ENCODE assay signal across 11 mouse cellular contexts in genomic region chr15:10747638-10748037, GRCm38 (mm10). TPM values are rescaled to one million over a fixed set of nuclear protein-coding genes. Genes with fewer than 3 reads are reported as not detected.
DNase-seq lines count a peak whose midpoint lies in the region; ATAC-seq and TF ChIP-seq lines count a peak whose summit lies in the region.
"Had no signal": no experiment of that assay in that cellular context is flagged by ENCODE, and none has a peak within 500 bp of the region (broad histone marks: within the 10 kb centered on the region; RNA-seq: fewer than 3 reads in every experiment).

No protein-coding gene starts in this region.

- no peaks in the 10 kb centered on the region for H3K9me3 ChIP-seq in neural tube, embryonic 11.5 days (ENCODE audit: control insufficient read depth, low read length)
- no peaks in the 10 kb centered on the region for H3K9me3 ChIP-seq in hindbrain, embryonic 15.5 days
- H3K9me3 ChIP-seq in stomach, postnatal 0 days (ENCODE audit: control insufficient read depth, low read length): no peaks in the 10 kb centered on the region

- peak overlapping the region; percentile 84 for H3K27ac ChIP-seq in neural tube, embryonic 11.5 days (ENCODE audit: low read depth, low read length)
- H3K27ac ChIP-seq in hindbrain, embryonic 15.5 days (replicated peaks): peak overlapping the region; percentile 55; the same call in 1 of the 2 replicates
- no peak overlapping the region for H3K27ac ChIP-seq in stomach, postnatal 0 days (replicated peaks)

- no peak for TF ChIP-seq EP300 in stomach, postnatal 0 days (optimal IDR thresholded peaks at IDR 0.05)

- DNase-seq in CD4-positive, CD25-positive, alpha-beta regulatory T cell, adult 2 months (ENCODE audit: low read depth, low spot score): peak; percentile 3
- DNase-seq in neural tube, embryonic 11.5 days (ENCODE audit: low spot score): no peak
- DNase-seq in neural tube, embryonic 10.5 days (ENCODE audit: extremely low spot score, low spot score): no peak
- peak; percentile 13 to 28 for DNase-seq in right cerebral cortex, postnatal 36 days (ENCODE audit: low spot score in 2 of 2)
- DNase-seq in stomach, postnatal 0 days (ENCODE audit: low spot score): no peak
- no peak for DNase-seq in adrenal gland, postnatal 36 days
- DNase-seq: kidney, adult 2 months had no signal

- H3K9ac ChIP-seq in neural tube, embryonic 11.5 days (ENCODE audit: low read length): no peak overlapping the region
- H3K9ac ChIP-seq in hindbrain, embryonic 15.5 days: no peak overlapping the region
- no peak overlapping the region for H3K9ac ChIP-seq in stomach, postnatal 0 days (ENCODE audit: low read length)

- H3K27me3 ChIP-seq in neural tube, embryonic 11.5 days (ENCODE audit: control insufficient read depth, insufficient read depth, low read length): no peaks in the 10 kb centered on the region
- H3K27me3 ChIP-seq in hindbrain, embryonic 15.5 days: no peaks in the 10 kb centered on the region
- H3K27me3 ChIP-seq in stomach, postnatal 0 days (ENCODE audit: control insufficient read depth, insufficient read depth, low read length): no peaks in the 10 kb centered on the region

- TF ChIP-seq CTCF in stomach, postnatal 0 days (IDR thresholded peaks at IDR 0.05; ENCODE audit: low read depth): no peak

- peaks cover 19% of the 10 kb centered on the region for H3K4me1 ChIP-seq in neural tube, embryonic 11.5 days (ENCODE audit: control insufficient read depth, insufficient read depth, low read length)
- H3K4me1 ChIP-seq in hindbrain, embryonic 15.5 days (replicated peaks): peaks cover 13% of the 10 kb centered on the region
- H3K4me1 ChIP-seq in stomach, postnatal 0 days (replicated peaks; ENCODE audit: control insufficient read depth, insufficient read depth): no peaks in the 10 kb centered on the region

- H3K36me3 ChIP-seq in neural tube, embryonic 11.5 days (ENCODE audit: control insufficient read depth, insufficient read depth, low read length): no peaks in the 10 kb centered on the region
- H3K36me3 ChIP-seq in hindbrain, embryonic 15.5 days: no peaks in the 10 kb centered on the region
- H3K36me3 ChIP-seq in stomach, postnatal 0 days (ENCODE audit: control insufficient read depth, insufficient read depth, low read length): no peaks in the 10 kb centered on the region

- 65% methylated on average over 8 of the region's 8 CpGs for WGBS in neural tube, embryonic 11.5 days
- WGBS in hindbrain, embryonic 15.5 days: 48% methylated on average over 8 of the region's 8 CpGs
- whole genome bisulfite sequencing in stomach, postnatal 0 days: 62% methylated on average over 8 of the region's 8 CpGs

- no peak overlapping the region; the same call in 1 of the 2 replicates for H3K4me2 ChIP-seq in neural tube, embryonic 11.5 days (ENCODE audit: low read depth)
- H3K4me2 ChIP-seq in hindbrain, embryonic 15.5 days: no peak overlapping the region
- H3K4me2 ChIP-seq in stomach, postnatal 0 days (replicated peaks; ENCODE audit: low read depth): no peak overlapping the region

- ATAC-seq in CD4-positive, CD25-positive, alpha-beta regulatory T cell, adult 4 months: no peak
- peak; percentile 54 for ATAC-seq in neural tube, embryonic 11.5 days (ENCODE audit: insufficient read depth, low FRiP score, low TSS enrichment)
- peak; percentile 50; the same call in 1 of the 2 replicates for ATAC-seq in hindbrain, embryonic 15.5 days (ENCODE audit: low FRiP score, low read depth)
- ATAC-seq in stomach, postnatal 0 days (ENCODE audit: low FRiP score, low TSS enrichment): no peak
- ATAC-seq: activated CD4-positive, CD25-positive, alpha-beta regulatory T cell, adult 4 months had no signal

- no peak overlapping the region for H3K4me3 ChIP-seq in neural tube, embryonic 11.5 days (ENCODE audit: low read depth, low read length)
- no peak overlapping the region for H3K4me3 ChIP-seq in hindbrain, embryonic 15.5 days
- H3K4me3 ChIP-seq in stomach, postnatal 0 days (ENCODE audit: low read depth, low read length): no peak overlapping the region
- H3K4me3 ChIP-seq: erythroblast, embryonic 14.5 days had no signal

RNA-seq across cellular contexts. Expression of gene Rai14, which starts 33.2 kb away (rescaled TPM):
- 1 to 10 TPM in 1 of 2 experiments, under 1 TPM in 1; 0.47 to 1.2 TPM for polyA plus RNA-seq in CD4-positive, CD25-positive, alpha-beta regulatory T cell, adult 4 months (2017; shearing (Covaris generic))
- polyA plus RNA-seq in neural tube, embryonic 11.5 days (2014; fragmentation: Nextera tagmentation; extraction: Ambion mirVana): 84.2 and 87.0 TPM in 2 replicates
- 10.9 and 15.7 TPM in 2 replicates for polyA plus RNA-seq in hindbrain, embryonic 15.5 days (2015; fragmentation: Nextera tagmentation; extraction: Ambion mirVana)
- polyA plus RNA-seq in stomach, postnatal 0 days (2015; fragmentation: Nextera tagmentation; extraction: Ambion mirVana): 8.0 and 8.7 TPM in 2 replicates
- 10 to 100 TPM; 25.9 to 32.3 TPM for total RNA-seq in adrenal gland, postnatal 36 days (2021)
- polyA plus RNA-seq: erythroblast, embryonic 14.5 days had no signal

Comparison
In these comparisons a context has a peak if more than half of its experiments do, and no peak if none do; other contexts are left out.
1. DNase-seq: peak in CD4-positive, CD25-positive, alpha-beta regulatory T cell, adult 2 months (single experiment) and right cerebral cortex, postnatal 36 days (2 of 2); none in neural tube, embryonic 11.5 days (single experiment), neural tube, embryonic 10.5 days (single experiment), stomach, postnatal 0 days (single experiment) and adrenal gland, postnatal 36 days (0 of 2).
2. ATAC-seq: peak in neural tube, embryonic 11.5 days (single experiment) and hindbrain, embryonic 15.5 days (single experiment); none in CD4-positive, CD25-positive, alpha-beta regulatory T cell, adult 4 months (single experiment) and stomach, postnatal 0 days (single experiment).